Mouse (Mus musculus): Measurements from ENCODE around the gene 2310050C09Rik. TPM values are rescaled to one million over a fixed set of nuclear protein-coding genes. Genes with fewer than 3 reads are reported as not detected.

Gene 2310050C09Rik
- polyA plus RNA-seq, 1 experiment from 2014 or later, result not detected

DNA sequence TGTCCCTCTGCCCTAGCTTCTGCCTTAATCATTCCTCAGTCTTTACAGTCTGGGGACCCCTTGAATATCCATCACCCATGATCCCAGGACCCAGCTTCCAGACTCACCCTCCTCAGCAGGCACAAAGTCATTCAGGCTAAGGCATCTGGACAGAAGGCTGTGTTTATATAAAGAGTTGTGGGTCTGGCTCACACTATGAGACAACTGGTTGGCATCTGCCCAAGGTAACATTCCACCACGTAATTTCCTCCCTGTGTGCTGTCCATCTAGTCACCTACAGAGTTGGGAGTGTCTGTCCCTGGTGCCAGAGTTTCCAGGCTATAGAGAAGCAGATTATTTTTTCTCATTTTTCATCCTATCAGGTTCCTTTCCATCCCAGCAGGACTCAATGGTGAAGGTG lies 42.9 kb downstream of the 2310050C09Rik start, which contains the start of gene Kprp:
Kprp (minus strand) TSS at position 140 of the 400 bp plus-strand sequence.
- Histone ChIP-seq H3K27ac (ENCODE audit: low read depth, low read length) (no peak within 1 kb of the TSS), H3K27me3 (replicated peaks; ENCODE audit: control insufficient read depth, insufficient read depth, low read length) (no peaks in the 10 kb centered on the region), H3K4me2 (ENCODE audit: low read length) (no peak within 1 kb of the TSS), H3K9ac (ENCODE audit: low read length) (no peak within 1 kb of the TSS), H3K36me3 (ENCODE audit: control insufficient read depth, insufficient read depth, low read length) (no peaks in the 10 kb centered on the region), H3K9me3 (replicated peaks; ENCODE audit: control insufficient read depth, low read length) (no peaks in the 10 kb centered on the region), H3K4me1 (ENCODE audit: control insufficient read depth, insufficient read depth, low read length) (no peaks in the 10 kb centered on the region), H3K4me3 (ENCODE audit: low read depth, low read length) (no peak within 1 kb of the TSS)
- 44% methylated on average over 1 of the region's 1 CpGs for WGBS
- ATAC-seq (no peak), DNase-seq (ENCODE audit: low spot score) (no peak)

DNA sequence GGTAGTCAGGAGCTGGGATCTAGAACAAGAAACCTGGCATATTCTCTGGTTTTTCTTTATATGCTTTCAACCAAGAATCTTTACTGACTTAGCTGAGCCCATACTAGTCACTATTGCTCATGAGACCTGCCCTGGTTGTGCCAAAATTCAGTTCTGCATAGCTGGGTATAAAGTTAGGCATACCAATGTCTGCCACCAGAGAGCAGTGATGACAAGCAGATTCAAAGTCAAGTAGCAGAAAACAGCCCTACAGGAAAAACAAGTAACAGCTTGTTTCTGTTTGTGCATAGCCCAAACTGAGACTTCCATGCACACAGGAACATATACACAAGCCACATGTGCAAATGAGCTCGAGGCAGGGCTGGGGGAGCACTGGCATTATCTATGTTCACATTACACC lies 44.2 kb downstream of the 2310050C09Rik start:
- Histone ChIP-seq H3K27me3 (replicated peaks; ENCODE audit: control insufficient read depth, insufficient read depth, low read length) (no peaks in the 10 kb centered on the region), H3K9ac (ENCODE audit: low read length) (no peak overlapping the region), H3K36me3 (ENCODE audit: control insufficient read depth, insufficient read depth, low read length) (no peaks in the 10 kb centered on the region), H3K4me3 (ENCODE audit: low read depth, low read length) (no peak overlapping the region), H3K9me3 (replicated peaks; ENCODE audit: control insufficient read depth, low read length) (no peaks in the 10 kb centered on the region), H3K4me1 (ENCODE audit: control insufficient read depth, insufficient read depth, low read length) (no peaks in the 10 kb centered on the region), H3K27ac (ENCODE audit: low read depth, low read length) (no peak overlapping the region), H3K4me2 (ENCODE audit: low read length) (no peak overlapping the region)
- WGBS, result 43% methylated on average over 1 of the region's 1 CpGs
- no peak for DNase-seq (ENCODE audit: low spot score)
- ATAC-seq, result no peak

Other genes starting within 250 kb of the 2310050C09Rik start
- not detected in 2 replicates for gene Lce6a, start 248.6 kb downstream of the 2310050C09Rik start, polyA plus RNA-seq (2014; fragmentation: Nextera tagmentation; extraction: Ambion mirVana)
- not detected in 2 replicates for gene Lce1a1, start 221.9 kb downstream of the 2310050C09Rik start, polyA plus RNA-seq (2014; fragmentation: Nextera tagmentation; extraction: Ambion mirVana)
- gene Lce1b, start 213.3 kb downstream of the 2310050C09Rik start, polyA plus RNA-seq (2014; fragmentation: Nextera tagmentation; extraction: Ambion mirVana), result not detected in 2 replicates
- gene Lce1a2, start 199.9 kb downstream of the 2310050C09Rik start, polyA plus RNA-seq (2014; fragmentation: Nextera tagmentation; extraction: Ambion mirVana), result not detected in 2 replicates
- gene Lce1c, start 191.0 kb downstream of the 2310050C09Rik start, polyA plus RNA-seq (2014; fragmentation: Nextera tagmentation; extraction: Ambion mirVana), result not detected in 2 replicates
- gene Lce1d, start 183.0 kb downstream of the 2310050C09Rik start, polyA plus RNA-seq (2014; fragmentation: Nextera tagmentation; extraction: Ambion mirVana), result not detected in 2 replicates
- not detected in 2 replicates for gene Lce1e, start 161.1 kb downstream of the 2310050C09Rik start, polyA plus RNA-seq (2014; fragmentation: Nextera tagmentation; extraction: Ambion mirVana)
- gene Lce1f, start 149.9 kb downstream of the 2310050C09Rik start, polyA plus RNA-seq (2014; fragmentation: Nextera tagmentation; extraction: Ambion mirVana), result not detected in 2 replicates
- not detected in 2 replicates for gene Gm38119, start 131.1 kb downstream of the 2310050C09Rik start, polyA plus RNA-seq (2014; fragmentation: Nextera tagmentation; extraction: Ambion mirVana)
- not detected in 2 replicates for gene Lce1g, start 117.9 kb downstream of the 2310050C09Rik start, polyA plus RNA-seq (2014; fragmentation: Nextera tagmentation; extraction: Ambion mirVana)
- not detected in 2 replicates for gene Lce1h, start 105.2 kb downstream of the 2310050C09Rik start, polyA plus RNA-seq (2014; fragmentation: Nextera tagmentation; extraction: Ambion mirVana)
- gene Lce1i, start 91.3 kb downstream of the 2310050C09Rik start, polyA plus RNA-seq (2014; fragmentation: Nextera tagmentation; extraction: Ambion mirVana), result not detected in 2 replicates
- not detected in 2 replicates for gene Lce1j, start 79.7 kb downstream of the 2310050C09Rik start, polyA plus RNA-seq (2014; fragmentation: Nextera tagmentation; extraction: Ambion mirVana)
- not detected in 2 replicates for gene Lce1k, start 62.3 kb downstream of the 2310050C09Rik start, polyA plus RNA-seq (2014; fragmentation: Nextera tagmentation; extraction: Ambion mirVana)
- not detected in 2 replicates for gene Kprp, start 43.0 kb downstream of the 2310050C09Rik start, polyA plus RNA-seq (2014; fragmentation: Nextera tagmentation; extraction: Ambion mirVana)
- gene Lce1l, start 18.9 kb downstream of the 2310050C09Rik start, polyA plus RNA-seq (2014; fragmentation: Nextera tagmentation; extraction: Ambion mirVana), result not detected in 2 replicates
- not detected in 2 replicates for gene Lce3a, start 56.0 kb upstream of the 2310050C09Rik start, polyA plus RNA-seq (2014; fragmentation: Nextera tagmentation; extraction: Ambion mirVana)
- not detected in 2 replicates for gene Lce3b, start 62.8 kb upstream of the 2310050C09Rik start, polyA plus RNA-seq (2014; fragmentation: Nextera tagmentation; extraction: Ambion mirVana)
- not detected in 2 replicates for gene Lce3c, start 74.3 kb upstream of the 2310050C09Rik start, polyA plus RNA-seq (2014; fragmentation: Nextera tagmentation; extraction: Ambion mirVana)
- gene Lce3d, start 87.2 kb upstream of the 2310050C09Rik start, polyA plus RNA-seq (2014; fragmentation: Nextera tagmentation; extraction: Ambion mirVana), result not detected in 2 replicates
- gene Lce3e, start 96.8 kb upstream of the 2310050C09Rik start, polyA plus RNA-seq (2014; fragmentation: Nextera tagmentation; extraction: Ambion mirVana), result not detected in 2 replicates
- not detected in 2 replicates for gene Lce3f, start 122.0 kb upstream of the 2310050C09Rik start, polyA plus RNA-seq (2014; fragmentation: Nextera tagmentation; extraction: Ambion mirVana)
- 0.25 TPM in 1 of 2 replicates, not detected in the other for gene Crct1, start 145.5 kb upstream of the 2310050C09Rik start, polyA plus RNA-seq (2014; fragmentation: Nextera tagmentation; extraction: Ambion mirVana)
- not detected in 2 replicates for gene Lce1m, start 148.8 kb upstream of the 2310050C09Rik start, polyA plus RNA-seq (2014; fragmentation: Nextera tagmentation; extraction: Ambion mirVana)
- not detected in 2 replicates for gene Gm4858, start 198.6 kb upstream of the 2310050C09Rik start, polyA plus RNA-seq (2014; fragmentation: Nextera tagmentation; extraction: Ambion mirVana)

All from forebrain, embryonic 14.5 days (tissue).